Mouse (Mus musculus): ENCODE measurements around the gene Teddm2.

The Teddm2 gene

GRCm38 (mm10) chr1:153807390-153807993 lies 92.5 kb downstream of the Teddm2 start:
- DNase-seq, result peak; percentile 77

GRCm38 (mm10) chr1:153803530-153803929 lies 96.5 kb downstream of the Teddm2 start:
- DNase-seq, result no peak

- no peak for DNase-seq
These were observed 97.3 kb downstream of the Teddm2 start for GRCm38 (mm10) chr1:153802691-153803090.

Measured in thymus, postnatal 25 days (tissue).